Mouse (Mus musculus) bone marrow macrophage, adult 2 months (primary cell): ENCODE measurements around the gene Hbp1.

ENCODE experiments used
- CTCF ChIP-seq: IDR thresholded peaks from 2 replicates; pipeline ENCODE4 v1.5.1; 2012; ENCODE audit warnings: low read depth, mild to moderate bottlenecking, low read length, moderate library complexity
- POLR2A ChIP-seq: IDR thresholded peaks from 2 replicates; pipeline ENCODE4 v1.6.1; 2012; ENCODE audit warnings: mild to moderate bottlenecking, low read depth, low read length, borderline replicate concordance

- TF ChIP-seq POLR2A: no peak
- TF ChIP-seq CTCF: no peak
Observed at GRCm38 (mm10) chr12:31895095-31895734, 55.1 kb downstream of the Hbp1 start.
